Mouse (Mus musculus): ENCODE results near the gene Zfp648.

DNA sequence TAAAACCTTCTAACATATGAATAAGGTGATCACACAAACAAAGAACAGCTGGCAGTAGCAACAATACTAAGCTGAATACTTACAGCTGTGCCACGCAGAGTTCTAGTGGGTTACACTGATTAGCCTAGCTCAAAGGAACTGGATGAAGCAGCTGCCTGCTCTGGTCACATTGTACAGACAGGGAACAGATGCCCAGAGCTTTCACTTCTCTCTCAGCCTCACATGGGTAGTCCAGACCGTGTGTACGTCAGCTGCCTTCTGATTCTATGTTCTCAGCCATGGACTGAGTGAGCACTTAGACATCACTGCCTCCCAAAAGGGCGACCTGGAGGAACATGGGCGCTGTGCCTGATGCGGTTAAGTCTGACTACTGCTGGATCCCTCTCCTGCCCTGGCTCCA lies 25.7 kb upstream of the Zfp648 start:
- TF ChIP-seq CTCF (IDR thresholded peaks at IDR 0.05; ENCODE audit: low read depth, low read length) (no peak), POLR2A (IDR thresholded peaks at IDR 0.05; ENCODE audit: extremely low read depth, insufficient read depth, low read length) (no peak)
